Mouse (Mus musculus): ENCODE measurements at regions not wholly inside any gene's neighbourhood (a gene's known extent, or its start where the extent isn't known, plus 50 kb on each side); places are given as distances from the start of the nearest gene placed in this dataset.
"Not testable (repeated sequence)": the region's sequence is repeated elsewhere in the genome, so short reads cannot be mapped to it uniquely, and the experiment has no call there.

DNA sequence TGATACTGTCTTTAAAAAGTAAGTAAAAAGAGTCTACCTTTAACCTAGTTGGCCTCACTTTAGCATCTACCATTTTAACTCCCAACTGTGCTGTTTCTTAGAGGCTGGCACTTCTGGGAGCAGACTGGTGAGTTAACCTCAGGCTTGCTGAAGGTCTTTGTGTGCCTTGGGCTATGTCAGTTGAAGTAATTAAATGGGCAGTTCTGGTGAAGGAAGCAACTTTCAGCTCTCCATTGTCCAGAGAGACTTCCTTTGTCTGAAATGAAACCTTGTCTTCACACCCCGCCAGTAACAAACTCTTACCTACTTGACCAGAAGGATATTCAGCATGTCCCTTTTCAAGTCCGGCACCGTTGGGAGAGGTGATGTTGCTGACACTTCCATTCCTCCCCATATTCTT, 55.5 kb downstream of the Zfp281 start:
- intact Hi-C loops (cut with DNase I) = loop anchor here (5.0 kb wide), 1 partner anchor 52 kb away; no protein-coding TSS in a partner anchor
- DNase-seq = no peak

- not testable (repeated sequence) for DNase-seq
- intact Hi-C loops (cut with DNase I) = loop anchor here (5.0 kb wide), 1 partner anchor 50 kb away; no protein-coding TSS in a partner anchor
Measured at GRCm38 (mm10) chr1:136682311-136682710, 57.6 kb downstream of the Zfp281 start.

- peak; percentile 66 to 82 for DNase-seq
- intact Hi-C loops (cut with DNase I) = loop anchor here (5.0 kb wide), 1 partner anchor 49 kb away; no protein-coding TSS in a partner anchor
Measured at GRCm38 (mm10) chr1:136683061-136683531, 58.4 kb downstream of the Zfp281 start.

DNA sequence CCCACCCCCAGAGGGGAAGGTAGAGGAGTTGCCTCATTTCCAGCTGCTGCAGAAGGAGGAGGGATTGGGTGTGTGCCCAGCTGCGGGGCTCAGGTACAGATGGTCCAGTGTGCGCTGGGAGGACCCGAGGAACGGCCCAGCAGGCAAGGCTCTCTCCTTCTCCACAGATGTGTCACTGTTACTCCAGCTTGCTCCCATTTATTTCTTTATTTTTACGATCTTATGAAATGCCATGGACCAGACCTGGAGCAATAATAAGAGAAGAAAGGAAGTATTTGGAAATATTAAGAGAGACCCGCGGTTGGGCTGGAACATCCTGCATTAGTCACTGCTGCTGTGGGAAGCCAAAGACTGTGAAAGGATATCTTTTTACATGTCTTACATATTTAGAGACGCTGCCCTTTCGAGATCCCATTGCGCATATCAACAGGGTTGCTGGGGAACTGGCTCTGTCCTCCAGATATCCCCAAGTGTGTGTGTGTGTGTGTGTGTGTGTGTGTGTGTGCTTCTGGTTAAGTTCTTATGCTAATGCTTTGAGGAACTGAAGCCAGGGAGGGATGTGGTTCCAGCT, 58.9 kb downstream of the Zfp281 start:
- intact Hi-C loops (cut with DNase I) = loop anchor here (5.0 kb wide), 1 partner anchor 49 kb away; no protein-coding TSS in a partner anchor
- peak; percentile 42 to 72 for DNase-seq

GRCm38 (mm10) chr1:136684481-136684880, 59.8 kb downstream of the Zfp281 start:
- intact Hi-C loops (cut with DNase I) = loop anchor here (5.0 kb wide), 1 partner anchor 48 kb away; no protein-coding TSS in a partner anchor
- no peak for DNase-seq

GRCm38 (mm10) chr1:136685191-136686060, 60.7 kb downstream of the Zfp281 start:
- no peak for DNase-seq
- intact Hi-C loops (cut with DNase I) = no loop called here

DNA sequence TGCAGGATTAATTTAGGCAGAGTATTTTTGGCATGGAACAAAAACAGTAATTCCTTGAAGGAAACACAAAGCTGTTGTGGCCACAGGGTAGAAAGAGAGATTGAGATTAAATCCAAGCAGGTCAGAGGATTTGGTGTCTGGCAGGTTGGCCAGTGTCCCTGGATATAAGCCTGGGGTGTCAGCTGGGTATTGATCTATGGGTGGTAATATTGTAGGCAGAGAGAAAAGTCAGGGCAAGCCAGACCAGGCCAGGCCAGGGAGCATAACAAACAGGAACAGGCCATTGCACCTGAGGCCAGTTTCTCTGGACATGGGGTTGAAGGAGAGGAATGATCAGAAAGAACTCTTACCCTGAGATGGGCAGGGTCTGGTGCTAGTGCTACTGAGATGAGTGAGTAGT, 61.8 kb downstream of the Zfp281 start:
- intact Hi-C loops (cut with DNase I) = no loop called here
- DNase-seq = no peak

GRCm38 (mm10) chr1:136690068-136690467, 65.4 kb downstream of the Zfp281 start:
- DNase-seq = no peak
- intact Hi-C loops (cut with DNase I) = no loop called here

- intact Hi-C loops (cut with DNase I) = no loop called here
- no peak for DNase-seq
Measured at GRCm38 (mm10) chr1:136693421-136693820, 68.7 kb downstream of the Zfp281 start.

DNA sequence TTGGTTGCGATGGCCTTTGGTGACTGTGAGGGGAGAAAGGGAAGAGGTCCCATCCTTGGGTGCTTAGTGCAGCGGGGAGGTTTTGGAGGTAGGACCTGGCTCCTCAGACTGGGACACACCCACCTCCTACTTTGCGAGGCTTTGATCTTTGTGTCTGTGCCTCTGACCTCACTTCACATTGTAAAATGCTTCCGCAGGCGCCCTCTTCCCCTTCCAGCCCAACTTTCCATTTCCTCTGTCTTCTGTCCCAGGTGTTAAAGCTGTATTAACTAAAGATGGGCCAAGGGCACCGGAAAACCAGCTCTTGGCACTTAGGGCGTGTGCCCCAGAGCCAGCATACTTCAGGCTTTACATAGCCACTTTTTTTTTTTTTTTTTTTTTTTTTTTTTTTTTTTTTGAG, 70.3 kb downstream of the Zfp281 start:
- no peak for DNase-seq
- intact Hi-C loops (cut with DNase I) = no loop called here

DNA sequence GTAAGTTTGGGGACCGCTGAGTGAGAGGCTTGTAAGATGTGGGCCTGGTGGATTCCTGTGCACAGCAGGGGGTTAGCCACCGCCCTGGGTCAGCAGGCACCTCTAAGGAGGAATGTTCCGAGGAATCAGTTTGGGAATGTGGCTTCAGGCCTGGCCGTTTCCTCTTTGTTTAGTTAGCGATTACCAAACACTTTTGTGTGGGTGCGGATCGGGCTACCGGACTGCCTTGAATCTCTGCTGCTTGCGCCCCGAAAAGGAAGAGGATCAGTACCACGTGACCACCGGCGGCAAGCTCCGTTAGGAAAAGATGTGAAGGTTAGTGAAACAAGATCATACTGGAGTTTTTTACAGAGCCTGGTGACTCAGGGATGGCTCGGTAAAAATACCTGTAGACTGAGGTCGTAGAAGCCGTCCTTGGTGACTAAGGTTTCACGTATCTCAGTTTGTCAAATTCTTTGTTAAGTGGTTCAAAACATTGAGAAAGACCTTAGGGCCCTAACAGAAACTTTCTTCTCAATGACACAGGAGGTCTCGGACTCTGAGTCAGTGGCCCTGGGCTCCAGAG, 71.5 kb downstream of the Zfp281 start:
- intact Hi-C loops (cut with DNase I) = no loop called here

DNA sequence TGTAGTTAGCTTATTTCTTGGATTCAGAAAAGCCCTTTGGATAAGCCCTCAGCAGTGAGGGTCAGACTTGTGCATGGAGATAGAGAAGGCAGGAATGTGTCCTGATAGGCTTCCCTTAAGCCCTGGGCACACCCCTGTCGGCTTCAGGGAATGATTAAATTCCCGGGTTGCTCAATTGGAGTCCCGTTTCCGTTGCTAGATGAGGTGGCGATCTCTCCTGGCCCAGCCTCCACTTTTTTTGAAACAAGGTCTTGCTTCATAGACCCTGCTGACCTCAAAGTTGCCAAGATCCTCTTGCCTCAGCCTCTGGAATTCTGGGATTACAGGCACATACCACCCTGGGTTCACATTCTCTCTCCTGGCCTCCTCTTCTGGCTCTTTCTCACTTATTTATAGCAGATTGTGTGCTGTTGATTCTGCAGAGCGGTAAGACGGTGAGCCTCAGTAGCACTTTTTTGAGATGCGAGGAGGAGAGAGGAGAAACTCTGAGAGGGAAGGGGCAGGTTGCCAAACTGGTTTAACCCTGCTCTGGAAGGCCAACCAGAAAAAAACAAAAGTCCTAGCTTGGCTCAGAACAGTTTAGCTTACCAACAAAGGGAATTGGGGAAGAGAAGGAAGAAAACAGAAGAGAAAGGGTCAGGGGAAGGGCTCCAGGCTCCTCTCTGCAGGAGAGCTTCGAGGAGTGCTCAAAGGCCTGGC, 73.9 kb downstream of the Zfp281 start:
- peak in 1 of 2 experiments; percentile 44 for DNase-seq
- intact Hi-C loops (cut with DNase I) = no loop called here

More for the DNA sequence above, 71.5 kb downstream of the Zfp281 start:
- no peak for DNase-seq

GRCm38 (mm10) chr1:136699153-136699524, 74.4 kb downstream of the Zfp281 start:
- intact Hi-C loops (cut with DNase I) = no loop called here
- DNase-seq = no peak

GRCm38 (mm10) chr1:136699571-136699970, 74.9 kb downstream of the Zfp281 start:
- intact Hi-C loops (cut with DNase I) = no loop called here

GRCm38 (mm10) chr1:136704139-136704538, 79.4 kb downstream of the Zfp281 start:
- DNase-seq = peak; percentile 42 to 47
- intact Hi-C loops (cut with DNase I) = no loop called here

More at GRCm38 (mm10) chr1:136699571-136699970, 74.9 kb downstream of the Zfp281 start:
- no peak for DNase-seq

GRCm38 (mm10) chr1:136706509-136706908, 81.8 kb downstream of the Zfp281 start:
- intact Hi-C loops (cut with DNase I) = no loop called here
- no peak for DNase-seq

GRCm38 (mm10) chr1:136707394-136707793, 82.7 kb downstream of the Zfp281 start:
- DNase-seq = no peak
- intact Hi-C loops (cut with DNase I) = no loop called here

DNA sequence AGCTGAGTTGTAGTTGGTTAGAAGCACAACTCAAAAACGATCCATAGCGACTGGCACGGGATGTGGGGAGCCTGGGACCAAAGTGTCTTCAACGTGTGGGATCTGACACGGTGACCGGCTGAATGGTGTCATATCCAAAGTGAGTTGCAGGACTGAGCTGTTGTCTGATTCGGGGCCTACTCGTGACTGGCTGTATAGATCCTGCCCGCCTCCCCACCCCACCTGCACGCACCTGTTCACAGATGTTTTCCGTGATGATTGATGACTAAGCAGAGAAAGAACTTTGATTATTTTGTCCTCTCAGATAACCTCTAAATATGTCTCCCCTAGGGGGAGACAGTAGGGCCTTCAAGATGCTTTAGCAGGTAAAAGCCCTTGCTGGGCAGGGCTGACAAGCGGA, 83.2 kb downstream of the Zfp281 start:
- intact Hi-C loops (cut with DNase I) = no loop called here
- DNase-seq = no peak

DNA sequence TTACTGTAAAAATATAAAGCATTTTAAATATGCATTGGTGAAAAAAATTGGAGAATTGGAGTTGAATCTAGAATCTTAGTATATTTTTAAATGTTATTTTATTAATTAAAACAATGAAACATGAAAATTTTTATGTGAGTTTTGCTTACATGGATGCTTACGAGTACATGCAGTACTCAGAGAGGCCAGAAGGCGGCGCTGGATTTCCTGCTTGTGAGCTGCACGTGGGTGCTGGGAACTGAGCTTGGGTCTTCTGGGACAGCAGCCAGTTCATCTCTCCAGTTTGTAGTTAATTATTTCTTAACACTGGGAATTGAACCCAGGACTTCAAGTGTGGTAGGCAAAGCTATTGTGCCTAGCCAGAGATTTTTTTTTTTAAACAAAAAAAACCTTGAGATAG, 85.5 kb downstream of the Zfp281 start:
- intact Hi-C loops (cut with DNase I) = no loop called here
- no peak for DNase-seq

GRCm38 (mm10) chr1:136711243-136711642, 86.5 kb downstream of the Zfp281 start:
- no peak for DNase-seq
- intact Hi-C loops (cut with DNase I) = no loop called here

DNA sequence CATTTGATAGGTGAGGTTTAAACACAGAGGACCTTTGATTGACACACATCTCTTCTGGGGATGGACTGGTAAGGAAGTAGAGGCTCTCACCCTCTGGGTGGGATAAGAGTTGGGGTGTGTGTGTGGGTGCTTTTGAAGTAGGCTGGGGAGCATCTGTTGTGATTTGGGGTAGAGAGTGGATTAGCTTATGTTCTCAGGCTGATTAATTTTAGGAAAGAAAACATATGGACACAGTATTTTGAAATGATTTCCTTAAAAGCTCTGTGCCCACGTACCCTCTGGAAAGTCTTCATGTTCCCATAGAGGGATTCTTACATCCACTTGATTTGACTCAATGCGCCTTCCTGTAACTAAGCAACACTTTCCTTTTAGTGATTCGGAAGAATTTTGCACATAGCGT, 89.4 kb downstream of the Zfp281 start:
- DNase-seq = no peak
- intact Hi-C loops (cut with DNase I) = no loop called here

Measured in gastrocnemius, postnatal 36 days (tissue).